Mouse (Mus musculus): Measurements from ENCODE around the gene Phip. TPM values are rescaled to one million over a fixed set of nuclear protein-coding genes. Genes with fewer than 3 reads are reported as not detected.

Gene Phip
- polyA plus RNA-seq, 1 experiment from 2014 or later: 139 TPM

Other genes starting within 250 kb of the Phip start
- 35.0 and 41.2 TPM in 2 replicates for gene Irak1bp1, start 146.0 kb downstream of the Phip start, polyA plus RNA-seq (2015; fragmentation: Nextera tagmentation; extraction: Ambion mirVana)
- 185 and 195 TPM in 2 replicates for gene Hmgn3, start 171.2 kb upstream of the Phip start, polyA plus RNA-seq (2015; fragmentation: Nextera tagmentation; extraction: Ambion mirVana)